Mouse (Mus musculus) small intestine, adult 2 months (tissue): ENCODE results near the gene Unc119. TPM values are rescaled to one million over a fixed set of nuclear protein-coding genes. Genes with fewer than 3 reads are reported as not detected.

Experiments
- H3K27ac ChIP-seq: fragments of 200-500 bp; 2 replicates; pipeline ENCODE4 v1.5.1; 2012; ENCODE audit warnings: low read depth, low read length, control low read depth, inconsistent platforms; ENCODE audit not compliant: insufficient read depth
- H3K27me3 ChIP-seq: fragments of 200-500 bp; 2 replicates; pipeline ENCODE4 v1.6.1; 2012; ENCODE audit warnings: mild to moderate bottlenecking, moderate library complexity, low read length, inconsistent platforms; ENCODE audit not compliant: control insufficient read depth, insufficient read depth
- H3K36me3 ChIP-seq: fragments of 200-500 bp; 2 replicates; pipeline ENCODE4 v1.6.1; 2012; ENCODE audit warnings: mild to moderate bottlenecking, low read length, control low read depth, inconsistent platforms; ENCODE audit not compliant: control insufficient read depth, insufficient read depth
- H3K4me1 ChIP-seq: fragments of 200-500 bp; 2 replicates; pipeline ENCODE4 v1.6.1; 2012; ENCODE audit warnings: low read length, inconsistent platforms, mixed read lengths; ENCODE audit not compliant: control insufficient read depth, insufficient read depth, insufficient read length
- H3K4me3 ChIP-seq: fragments of 200-500 bp; 2 replicates; pipeline ENCODE4 v1.5.1; 2012; ENCODE audit warnings: low read depth, mild to moderate bottlenecking, control low read depth, inconsistent platforms, low read length, moderate library complexity
- CTCF ChIP-seq: fragments of 200-500 bp; IDR thresholded peaks from 2 replicates; pipeline ENCODE4 v1.5.1; 2012; ENCODE audit warnings: low read depth, mild to moderate bottlenecking, control low read depth, inconsistent platforms, low read length, moderate library complexity, mixed read lengths; ENCODE audit not compliant: insufficient replicate concordance, insufficient read length; ENCODE audit errors: extremely low read depth
- POLR2A ChIP-seq: fragments of 200-500 bp; IDR thresholded peaks from 2 replicates; pipeline ENCODE4 v1.6.1; 2012; ENCODE audit warnings: low read depth, mild to moderate bottlenecking, control low read depth, inconsistent platforms, low read length, moderate library complexity
- WGBS: fragments of 180-500 bp; shearing (Covaris S2); methylation state at CpG from one replicate; pipeline ENCODE4 v1.1.7; 2018; 5-methylcytosine and 5-hydroxymethylcytosine counted together
- polyA plus RNA-seq: library from polyadenylated mRNA; depleted of rRNA; stranded (reverse); fragments of >200 nt; gene quantifications from 2 replicates; pipeline ENCODE4 v1.2.3, GENCODE M21; 2012; rRNA removed

Gene Unc119
- 12.7 and 13.3 TPM in 2 replicates for polyA plus RNA-seq

DNA sequence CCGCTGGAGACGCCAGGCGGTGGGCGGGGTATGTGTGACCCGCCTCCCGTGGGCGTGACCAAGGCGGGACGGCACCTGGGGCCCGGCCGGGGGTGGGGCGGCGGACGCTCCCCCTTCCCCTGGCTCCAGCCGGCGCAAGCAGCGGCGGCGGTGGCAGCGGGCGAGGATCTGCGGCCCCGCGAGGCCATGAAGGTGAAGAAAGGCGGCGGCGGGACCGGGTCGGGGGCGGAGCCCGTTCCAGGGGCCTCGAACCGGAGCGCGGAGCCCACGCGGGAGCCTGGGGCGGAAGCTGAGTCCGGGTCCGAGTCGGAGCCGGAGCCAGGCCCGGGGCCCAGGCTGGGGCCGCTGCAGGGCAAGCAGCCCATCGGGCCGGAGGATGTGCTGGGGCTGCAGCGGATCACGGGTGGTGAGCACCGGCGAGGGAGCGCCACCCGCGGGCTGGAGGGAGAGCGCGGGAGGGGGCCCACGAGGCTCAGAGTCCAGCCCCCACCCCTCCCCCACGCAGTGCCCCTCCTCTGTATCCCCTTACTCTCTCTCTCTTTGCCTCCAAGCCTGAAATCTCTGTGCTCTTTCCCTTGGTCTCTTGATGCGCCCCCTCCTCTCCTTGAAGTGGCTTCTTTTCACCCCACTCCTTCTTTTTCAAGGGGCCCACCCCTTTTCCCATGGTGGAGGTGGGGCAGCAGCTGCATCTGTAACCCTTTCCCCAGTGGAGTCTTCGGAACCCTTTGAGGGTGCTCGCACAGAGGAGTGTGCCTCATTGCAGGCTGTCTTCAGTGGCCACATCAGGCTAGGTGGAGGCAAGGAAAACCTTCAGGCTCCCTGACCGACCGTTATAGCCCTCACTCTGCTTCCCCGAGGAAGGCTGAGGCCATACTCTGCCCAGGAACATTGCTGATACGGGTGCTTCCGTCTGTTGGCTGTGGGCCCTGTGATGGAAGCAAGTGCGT lies at the start of gene Unc119:
Unc119 (plus strand) TSS at position 102 of the 947 bp plus-strand sequence.
- TF ChIP-seq POLR2A (no peak), CTCF (no peak)
- H3K27me3 ChIP-seq: no peaks in the 10 kb centered on the region; the same call in 1 of the 2 replicates
- peaks cover 19% of the 10 kb centered on the region for H3K4me1 ChIP-seq
- 4% methylated on average over 65 of the region's 66 CpGs for WGBS
- peak within 1 kb of the TSS; percentile 93 for H3K4me3 ChIP-seq
- H3K27ac ChIP-seq: no peak within 1 kb of the TSS
- peaks cover 20% of the 10 kb centered on the region for H3K36me3 ChIP-seq

DNA sequence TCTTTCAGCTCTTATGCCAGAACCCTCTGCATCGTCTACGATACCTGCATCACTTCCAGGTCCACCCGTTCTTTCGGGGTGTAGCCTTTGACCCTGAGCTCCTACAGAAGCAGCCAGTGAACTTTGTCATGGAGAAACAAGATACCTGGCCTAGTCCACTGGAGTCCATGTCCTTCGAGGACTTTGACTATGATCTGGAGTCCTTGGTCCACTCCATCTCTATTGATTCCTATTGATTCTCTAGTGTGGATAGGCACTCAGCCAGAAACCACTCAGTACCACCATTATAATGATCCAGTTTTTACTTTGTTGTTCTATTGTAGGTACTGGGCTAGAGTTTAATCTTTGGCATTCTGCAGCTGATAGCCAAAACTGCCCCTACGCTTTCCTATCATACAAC lies 48.7 kb upstream of the Unc119 start:
- TF ChIP-seq CTCF: no peak
- TF ChIP-seq POLR2A: no peak
- WGBS: 65% methylated on average over 6 of the region's 6 CpGs

DNA sequence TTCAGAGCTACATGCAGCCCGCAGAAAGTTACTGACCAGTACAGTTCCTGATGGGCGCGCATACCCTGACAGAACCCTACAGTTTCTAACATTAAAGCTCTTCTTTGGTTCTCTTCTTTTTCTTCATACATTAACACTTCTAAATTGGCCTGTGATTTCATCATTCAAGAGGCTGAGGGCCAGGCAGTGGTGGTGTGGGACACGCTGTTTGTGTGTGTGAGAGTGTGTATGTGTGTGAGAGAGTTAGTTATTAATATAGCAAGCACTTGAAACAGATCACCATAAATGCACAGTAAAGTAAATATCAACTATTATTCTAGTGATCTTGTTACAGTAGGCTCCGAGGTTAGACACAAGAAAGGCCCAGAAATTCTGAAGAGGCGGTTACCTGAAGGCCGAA lies 42.4 kb upstream of the Unc119 start:
- Histone ChIP-seq H3K4me1 (peaks cover 2% of the 10 kb centered on the region; the same call in 1 of the 2 replicates), H3K27ac (no peak overlapping the region), H3K36me3 (peaks cover 4% of the 10 kb centered on the region; the same call in 1 of the 2 replicates)

More for the DNA sequence above, 48.7 kb upstream of the Unc119 start:
- Histone ChIP-seq H3K27ac (no peak overlapping the region; the same call in 1 of the 2 replicates), H3K27me3 (no peaks in the 10 kb centered on the region), H3K4me1 (peaks cover 3% of the 10 kb centered on the region; the same call in 1 of the 2 replicates), H3K36me3 (peaks cover 17% of the 10 kb centered on the region), H3K4me3 (no peak overlapping the region)

DNA sequence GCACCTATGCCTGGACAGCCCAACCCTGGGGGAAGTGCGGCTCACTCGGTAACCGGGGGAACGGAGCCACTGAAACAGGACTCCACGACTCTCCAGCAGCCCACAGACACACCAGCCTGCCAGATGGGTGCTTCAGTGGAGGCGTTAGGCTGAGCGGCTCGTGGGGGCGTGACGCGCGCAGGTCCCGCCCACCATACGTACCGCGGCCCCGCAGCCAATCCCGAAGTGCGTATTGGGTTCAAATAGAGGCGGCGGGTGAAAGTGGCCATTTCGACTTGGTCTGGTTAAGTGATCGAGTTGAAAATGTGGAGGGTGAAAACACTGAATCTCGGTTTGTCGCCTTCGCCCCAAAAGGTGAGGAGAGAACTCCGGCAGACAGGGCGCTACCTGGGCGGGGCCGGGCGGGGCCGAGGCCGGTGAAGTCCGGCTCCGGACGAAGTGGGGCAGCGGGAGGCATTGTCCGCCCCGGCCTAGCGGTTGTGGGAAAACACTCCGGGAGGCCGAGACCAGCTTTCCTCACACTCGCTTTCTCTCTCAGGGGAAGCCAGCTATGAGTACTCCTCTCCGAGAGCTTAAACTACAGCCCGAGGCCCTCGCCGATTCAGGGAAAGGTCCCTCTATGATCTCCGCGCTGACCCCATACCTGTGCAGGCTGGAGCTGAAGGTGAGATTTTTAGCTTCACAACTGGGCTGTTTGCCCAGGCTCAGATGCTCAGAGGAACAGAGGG lies 41.8 kb upstream of the Unc119 start, which contains the start of gene Spag5:
Spag5 (plus strand) TSS at position 173 of the 728 bp plus-strand sequence.
- peak within 1 kb of the TSS; percentile 80 for H3K4me3 ChIP-seq
- no peak within 1 kb of the TSS for H3K27ac ChIP-seq
- H3K27me3 ChIP-seq: no peaks in the 10 kb centered on the region
- H3K4me1 ChIP-seq: peaks cover 2% of the 10 kb centered on the region; the same call in 1 of the 2 replicates
- TF ChIP-seq CTCF (no peak), POLR2A (no peak)
- peaks cover 4% of the 10 kb centered on the region; the same call in 1 of the 2 replicates for H3K36me3 ChIP-seq
- under 1% methylated on average over 49 of the region's 49 CpGs for WGBS

More for the DNA sequence above, 42.4 kb upstream of the Unc119 start:
- TF ChIP-seq POLR2A (no peak), CTCF (no peak)
- WGBS: 63% methylated on average over 7 of the region's 7 CpGs
- Histone ChIP-seq H3K27me3 (no peaks in the 10 kb centered on the region), H3K4me3 (peak overlapping the region; percentile 80)

DNA sequence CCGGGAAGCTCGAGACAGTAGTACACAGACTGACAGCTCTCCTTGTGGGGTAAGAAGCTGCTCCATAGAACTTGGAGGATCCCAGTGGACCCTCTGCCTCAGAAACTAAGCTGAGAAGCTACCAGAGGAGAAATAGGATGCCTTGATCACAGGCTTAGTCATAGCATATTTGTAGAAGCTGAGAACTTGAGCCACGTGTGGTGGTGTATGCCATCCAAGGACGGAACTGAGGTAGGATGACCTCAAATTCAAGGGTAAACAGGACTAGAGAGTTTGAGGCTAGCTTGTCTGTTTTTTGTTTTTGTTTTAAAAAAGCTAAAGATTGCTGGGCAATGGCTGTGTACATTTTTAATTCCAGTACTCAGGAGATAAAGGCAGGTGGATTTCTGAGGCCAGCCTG lies 38.0 kb upstream of the Unc119 start:
- TF ChIP-seq CTCF (no peak), POLR2A (no peak)
- Histone ChIP-seq H3K4me1 (peaks cover 2% of the 10 kb centered on the region; the same call in 1 of the 2 replicates), H3K27me3 (no peaks in the 10 kb centered on the region), H3K4me3 (no peak overlapping the region), H3K27ac (no peak overlapping the region), H3K36me3 (peaks cover 6% of the 10 kb centered on the region)
- 91% methylated on average over 4 of the region's 4 CpGs for WGBS

DNA sequence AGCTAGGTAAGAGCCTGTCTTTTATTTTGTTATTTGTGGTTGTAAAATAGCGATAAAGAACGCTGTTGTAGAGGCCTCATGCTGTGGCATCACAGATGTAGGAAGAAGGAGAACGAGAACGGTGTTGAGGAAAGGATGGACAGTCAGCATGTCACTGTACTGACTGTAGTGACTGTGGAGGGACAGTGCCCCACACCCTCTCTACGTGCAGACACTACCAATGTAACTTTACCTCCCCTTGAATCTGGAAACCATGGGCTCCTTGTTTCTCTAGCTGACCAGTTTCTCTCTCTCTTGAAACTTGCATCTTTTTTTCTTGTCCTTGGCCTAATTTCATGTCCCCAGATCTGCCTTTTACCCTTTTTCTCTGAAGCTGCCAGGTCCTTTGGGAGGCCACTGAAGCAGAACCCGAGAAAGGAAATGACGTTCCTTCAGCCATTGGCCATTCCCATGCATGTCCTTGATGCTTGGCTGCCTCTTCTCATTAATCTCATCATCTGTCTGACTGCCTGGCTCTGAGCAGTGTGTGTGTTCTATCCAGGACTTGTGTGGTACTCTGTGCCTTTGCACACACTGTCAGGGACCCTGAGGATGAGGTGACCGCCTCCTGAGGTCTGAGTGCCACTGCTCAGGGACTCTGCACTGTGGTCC lies 32.3 kb upstream of the Unc119 start:
- Histone ChIP-seq H3K4me1 (no peaks in the 10 kb centered on the region), H3K27ac (no peak overlapping the region), H3K36me3 (peaks cover 11% of the 10 kb centered on the region), H3K27me3 (no peaks in the 10 kb centered on the region), H3K4me3 (no peak overlapping the region)
- TF ChIP-seq POLR2A (no peak), CTCF (no peak)
- WGBS: 92% methylated on average over 8 of the region's 8 CpGs
